8 mouse cellular contexts compared by ENCODE assay signal in the genomic region with DNA sequence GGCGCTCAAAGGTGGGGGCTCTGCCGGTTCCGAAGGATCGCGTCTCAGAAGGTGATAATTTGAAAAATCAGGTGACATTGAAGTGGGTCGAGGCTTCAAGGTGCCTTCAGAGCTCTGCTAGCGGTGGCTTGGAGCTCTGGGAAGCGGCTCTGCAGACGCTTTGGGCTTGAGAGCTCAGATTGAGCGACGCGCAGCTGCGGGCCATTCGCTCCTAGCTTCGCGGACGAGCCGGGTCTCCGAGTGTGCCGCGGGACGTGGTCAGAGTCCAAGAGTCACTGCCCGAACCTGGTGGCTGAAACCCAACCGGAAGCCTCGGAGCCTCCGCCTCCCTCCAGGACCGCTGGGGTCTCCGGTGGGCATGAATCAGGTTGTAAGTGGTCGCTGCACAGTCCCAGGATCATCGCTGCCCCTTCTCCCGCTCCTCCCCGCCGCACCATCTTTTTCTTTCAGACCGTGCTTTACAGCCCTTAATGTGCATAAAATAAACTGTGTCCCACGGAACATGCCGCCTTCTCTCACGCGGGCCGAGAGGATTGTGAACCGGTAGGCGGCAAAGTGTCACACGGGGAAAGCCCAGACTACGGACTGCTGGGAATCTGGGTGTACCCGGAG. TPM values are rescaled to one million over a fixed set of nuclear protein-coding genes. Genes with fewer than 3 reads are reported as not detected.
DNase-seq lines count a peak whose midpoint lies in the region; ATAC-seq and TF ChIP-seq lines count a peak whose summit lies in the region.

No protein-coding gene starts in this region.

- DNase-seq in heart, embryonic 10.5 days (ENCODE audit: low spot score) = no peak
- no peak for DNase-seq in heart, postnatal 25 days (ENCODE audit: low spot score)
- peak; percentile 76 for DNase-seq in forebrain, embryonic 11.5 days (ENCODE audit: low spot score)
- no peak for DNase-seq in right cerebral cortex, adult 18-20 months
- DNase-seq in thymus, postnatal 25 days = no peak
- DNase-seq in thymus, postnatal 10 days (ENCODE audit: low spot score in 2 of 2) = no peak

- WGBS in heart, embryonic 10.5 days = under 1% methylated on average over 44 of the region's 44 CpGs
- under 1% methylated on average over 44 of the region's 44 CpGs for WGBS in forebrain, embryonic 11.5 days
- under 1% methylated on average over 44 of the region's 44 CpGs for WGBS in intestine, postnatal 0 days
- under 1% methylated on average over 44 of the region's 44 CpGs for WGBS in midbrain, embryonic 15.5 days

- H3K27ac ChIP-seq in heart, embryonic 10.5 days = peak overlapping the region; percentile 94
- no peak overlapping the region for H3K27ac ChIP-seq in forebrain, embryonic 11.5 days (ENCODE audit: low read depth, low read length)
- no peak overlapping the region for H3K27ac ChIP-seq in intestine, postnatal 0 days (ENCODE audit: low read depth, low read length)
- H3K27ac ChIP-seq in midbrain, embryonic 15.5 days = no peak overlapping the region

- TF ChIP-seq CTCF in intestine, postnatal 0 days (IDR thresholded peaks at IDR 0.05; ENCODE audit: low read depth) = no peak

- no peaks in the 10 kb centered on the region for H3K9me3 ChIP-seq in heart, embryonic 10.5 days
- no peaks in the 10 kb centered on the region for H3K9me3 ChIP-seq in forebrain, embryonic 11.5 days (ENCODE audit: control insufficient read depth, low read length)
- H3K9me3 ChIP-seq in intestine, postnatal 0 days (ENCODE audit: control insufficient read depth) = no peaks in the 10 kb centered on the region
- no peaks in the 10 kb centered on the region for H3K9me3 ChIP-seq in midbrain, embryonic 15.5 days

- peaks cover 32% of the 10 kb centered on the region; the same call in 1 of the 2 replicates for H3K4me1 ChIP-seq in heart, embryonic 10.5 days
- H3K4me1 ChIP-seq in forebrain, embryonic 11.5 days (replicated peaks; ENCODE audit: control insufficient read depth, insufficient read depth, low read length) = peaks cover 3% of the 10 kb centered on the region; the same call in 1 of the 2 replicates
- no peaks in the 10 kb centered on the region for H3K4me1 ChIP-seq in intestine, postnatal 0 days (replicated peaks; ENCODE audit: control insufficient read depth, insufficient read depth, low read length)
- peaks cover 15% of the 10 kb centered on the region for H3K4me1 ChIP-seq in midbrain, embryonic 15.5 days

- no peaks in the 10 kb centered on the region for H3K36me3 ChIP-seq in heart, embryonic 10.5 days
- no peaks in the 10 kb centered on the region for H3K36me3 ChIP-seq in forebrain, embryonic 11.5 days (ENCODE audit: control insufficient read depth, insufficient read depth, low read length)
- no peaks in the 10 kb centered on the region for H3K36me3 ChIP-seq in intestine, postnatal 0 days (ENCODE audit: control insufficient read depth, insufficient read depth)
- H3K36me3 ChIP-seq in midbrain, embryonic 15.5 days (replicated peaks) = no peaks in the 10 kb centered on the region

- no peak for ATAC-seq in forebrain, embryonic 11.5 days (replicated peaks; ENCODE audit: low FRiP score)
- ATAC-seq in intestine, postnatal 0 days = peak; percentile 19; the same call in 1 of the 2 replicates
- ATAC-seq in midbrain, embryonic 15.5 days (replicated peaks) = no peak

- peak overlapping the region; percentile 66 for H3K4me3 ChIP-seq in heart, embryonic 10.5 days
- peak overlapping the region; percentile 9; the same call in 1 of the 2 replicates for H3K4me3 ChIP-seq in forebrain, embryonic 11.5 days (ENCODE audit: low read depth, low read length)
- H3K4me3 ChIP-seq in intestine, postnatal 0 days (ENCODE audit: low read depth, low read length) = peak overlapping the region; percentile 34
- peak overlapping the region; percentile 14; the same call in 1 of the 2 replicates for H3K4me3 ChIP-seq in midbrain, embryonic 15.5 days

- peak overlapping the region; percentile 28 for H3K4me2 ChIP-seq in forebrain, embryonic 11.5 days (ENCODE audit: low read depth, low read length, severe bottlenecking)
- H3K4me2 ChIP-seq in intestine, postnatal 0 days (replicated peaks; ENCODE audit: low read depth) = peak overlapping the region; percentile 58
- H3K4me2 ChIP-seq in midbrain, embryonic 15.5 days = peak overlapping the region; percentile 25

- peaks cover 74% of the 10 kb centered on the region for H3K27me3 ChIP-seq in heart, embryonic 10.5 days (ENCODE audit: insufficient read depth, poor library complexity, severe bottlenecking)
- H3K27me3 ChIP-seq in forebrain, embryonic 11.5 days (ENCODE audit: control insufficient read depth, insufficient read depth, low read length) = peaks cover 82% of the 10 kb centered on the region
- H3K27me3 ChIP-seq in intestine, postnatal 0 days (replicated peaks; ENCODE audit: control insufficient read depth, insufficient read depth, low read length) = peaks cover 90% of the 10 kb centered on the region
- H3K27me3 ChIP-seq in midbrain, embryonic 15.5 days (replicated peaks) = peaks cover 84% of the 10 kb centered on the region

- intact Hi-C loops in heart, postnatal 25 days (cut with DNase I) = loop anchor here (10.0 kb wide), 1 partner anchor 365 kb away; no protein-coding TSS in a partner anchor

- H3K9ac ChIP-seq in forebrain, embryonic 11.5 days (ENCODE audit: low read length) = no peak overlapping the region
- no peak overlapping the region for H3K9ac ChIP-seq in intestine, postnatal 0 days (ENCODE audit: low read depth, low read length)
- H3K9ac ChIP-seq in midbrain, embryonic 15.5 days = no peak overlapping the region

RNA-seq across cellular contexts. Expression of a gene that starts 5.0 kb away (rescaled TPM):
- 146 and 189 TPM in 2 replicates for polyA plus RNA-seq in heart, embryonic 10.5 days (2016; fragmentation: Nextera tagmentation; extraction: Ambion mirVana)
- total RNA-seq in heart, postnatal 25 days (2021) = 10 to 100 TPM; 79.5 to 91.8 TPM
- polyA plus RNA-seq in forebrain, embryonic 11.5 days (2014; fragmentation: Nextera tagmentation; extraction: Ambion mirVana) = not detected in 2 replicates
- 0.08 and 0.58 TPM in 2 replicates for polyA plus RNA-seq in intestine, postnatal 0 days (2015; fragmentation: Nextera tagmentation; extraction: Ambion mirVana)
- polyA plus RNA-seq in midbrain, embryonic 15.5 days (2015; fragmentation: Nextera tagmentation; extraction: Ambion mirVana) = 0.10 and 0.92 TPM in 2 replicates

Comparison
In these comparisons a context has a peak if more than half of its experiments do, and no peak if none do; other contexts are left out.
1. H3K4me3 ChIP-seq: peak in every context shown above with its lines; median percentile 66 in heart, embryonic 10.5 days; 34 in intestine, postnatal 0 days; 14 in midbrain, embryonic 15.5 days; 9 in forebrain, embryonic 11.5 days.
2. RNA of a gene that starts 5.0 kb away (polyA plus RNA-seq): 146 to 189 TPM in heart, embryonic 10.5 days; 0.10 to 0.92 TPM in midbrain, embryonic 15.5 days, 0.08 to 0.58 TPM in intestine, postnatal 0 days and not detected in forebrain, embryonic 11.5 days; every median in the first group is over 10 times any median in the second.
3. Peak in every context shown above with its lines, with median percentiles within 50 percentile points of each other: H3K4me2 ChIP-seq.